Mouse (Mus musculus) urinary bladder, adult 2 months (tissue): Measurements from ENCODE around the gene Slc25a12. TPM values are rescaled to one million over a fixed set of nuclear protein-coding genes. Genes with fewer than 3 reads are reported as not detected.

Experiments used
- DNase-seq: peaks from one replicate; pipeline ENCODE4 v3.0.0; 2022; ENCODE audit warnings: low spot score
- polyA plus RNA-seq: library from polyadenylated mRNA; depleted of rRNA; stranded (reverse); fragments of >200 nt; gene quantifications from 2 replicates; pipeline ENCODE4 v1.2.3, GENCODE M21; 2012

Gene Slc25a12
- polyA plus RNA-seq, 1 experiment: 38.7 TPM

- DNase-seq: no peak
Observed at GRCm38 (mm10) chr2:71350181-71350580, 17.4 kb downstream of the Slc25a12 start.

DNA sequence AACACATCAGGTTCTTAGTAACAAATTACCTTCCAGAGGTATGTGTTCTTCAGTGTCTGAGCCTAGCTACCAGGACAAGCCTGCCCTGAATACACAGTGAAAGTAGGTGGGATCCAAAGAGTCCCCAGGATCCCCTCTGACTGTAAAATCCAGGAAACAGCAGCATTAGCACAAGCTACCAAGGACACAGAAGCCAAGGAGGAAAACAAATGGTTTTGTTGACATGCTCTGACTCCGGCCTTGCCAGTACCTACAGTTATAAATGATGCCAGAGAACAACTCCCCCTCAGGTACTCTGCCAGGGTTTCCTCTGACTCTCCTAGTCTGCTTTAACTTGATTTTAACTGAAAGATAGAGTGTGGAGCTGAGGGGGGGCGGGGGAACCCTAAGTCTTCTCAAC, 18.0 kb downstream of the Slc25a12 start:
- no peak for DNase-seq

- DNase-seq: no peak
Observed at GRCm38 (mm10) chr2:71347732-71348490, 19.6 kb downstream of the Slc25a12 start.

GRCm38 (mm10) chr2:71347160-71347559, 20.4 kb downstream of the Slc25a12 start:
- DNase-seq: no peak

- no peak for DNase-seq
Observed at GRCm38 (mm10) chr2:71343884-71344640, 23.5 kb downstream of the Slc25a12 start.

DNA sequence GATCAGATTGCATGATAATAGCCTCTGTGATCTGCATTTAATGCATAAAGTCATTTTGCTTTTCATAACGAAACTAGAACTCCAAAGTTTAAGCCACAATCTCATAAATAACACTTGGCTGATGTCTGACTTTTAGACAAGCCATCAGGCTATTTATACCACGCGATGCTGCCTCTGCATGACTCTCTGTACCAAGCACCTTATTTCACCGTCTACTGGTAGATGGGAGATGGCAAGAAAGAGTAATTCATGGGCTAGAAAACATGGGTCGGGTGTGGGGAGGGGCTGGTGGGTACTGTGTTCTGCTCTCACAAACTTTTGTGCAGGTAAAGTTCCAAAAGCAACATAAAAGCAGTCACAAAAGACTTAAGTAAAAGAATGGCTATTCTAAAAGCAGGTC, 27.4 kb downstream of the Slc25a12 start:
- DNase-seq: no peak

DNA sequence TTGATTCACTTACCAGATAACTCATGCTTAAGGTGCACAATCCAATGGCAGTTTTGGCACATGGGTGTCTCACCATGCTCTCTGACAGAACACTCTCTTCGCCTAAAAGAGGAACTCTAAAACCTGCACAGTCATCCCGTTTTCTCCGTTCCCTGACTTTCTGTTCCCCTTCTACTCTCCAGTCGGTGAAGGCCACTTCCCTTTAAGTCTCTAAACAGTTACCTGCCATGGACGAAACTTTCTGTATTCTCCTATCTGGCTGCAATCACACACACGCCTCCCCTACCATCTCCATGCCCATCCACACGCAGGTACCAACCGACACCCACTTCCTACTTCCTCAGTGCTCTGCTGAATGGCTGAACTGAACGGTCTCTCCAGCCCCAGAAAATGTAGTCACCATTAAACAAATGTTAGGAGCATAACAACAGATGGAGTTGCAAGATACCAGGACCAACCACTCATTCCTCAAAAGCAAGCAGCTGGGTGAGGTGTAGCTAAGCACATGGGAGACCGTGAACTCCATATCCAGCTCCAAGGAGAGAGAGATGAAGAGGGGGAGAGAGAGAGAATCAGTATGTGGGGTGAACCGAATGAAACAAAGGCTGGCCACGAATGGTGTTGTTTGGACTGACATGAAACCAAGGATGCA, 29.3 kb downstream of the Slc25a12 start:
- DNase-seq: no peak

DNA sequence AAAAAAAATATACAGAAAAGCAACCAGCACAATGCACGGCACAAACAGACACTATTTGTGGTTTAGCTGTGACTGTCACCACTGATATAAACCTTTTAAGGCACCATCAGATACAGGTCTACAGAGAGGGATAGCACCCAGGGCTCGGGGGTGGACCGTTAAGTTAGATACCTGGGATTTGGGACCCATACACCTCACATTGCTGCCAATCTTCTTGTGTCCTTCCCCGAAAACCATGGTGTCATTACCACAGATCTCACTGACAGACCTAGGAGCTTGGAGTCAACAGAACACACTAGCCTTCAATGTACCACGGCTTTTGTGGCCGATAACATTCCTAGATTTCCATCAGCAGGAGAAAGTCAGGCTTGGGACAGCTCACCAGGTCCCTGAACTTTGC, 30.9 kb downstream of the Slc25a12 start:
- DNase-seq: no peak

GRCm38 (mm10) chr2:71336209-71336608, 31.3 kb downstream of the Slc25a12 start:
- DNase-seq: no peak

- no peak for DNase-seq
Observed at GRCm38 (mm10) chr2:71333986-71334822, 33.3 kb downstream of the Slc25a12 start.

GRCm38 (mm10) chr2:71329761-71330160, 37.8 kb downstream of the Slc25a12 start:
- DNase-seq: no peak

DNA sequence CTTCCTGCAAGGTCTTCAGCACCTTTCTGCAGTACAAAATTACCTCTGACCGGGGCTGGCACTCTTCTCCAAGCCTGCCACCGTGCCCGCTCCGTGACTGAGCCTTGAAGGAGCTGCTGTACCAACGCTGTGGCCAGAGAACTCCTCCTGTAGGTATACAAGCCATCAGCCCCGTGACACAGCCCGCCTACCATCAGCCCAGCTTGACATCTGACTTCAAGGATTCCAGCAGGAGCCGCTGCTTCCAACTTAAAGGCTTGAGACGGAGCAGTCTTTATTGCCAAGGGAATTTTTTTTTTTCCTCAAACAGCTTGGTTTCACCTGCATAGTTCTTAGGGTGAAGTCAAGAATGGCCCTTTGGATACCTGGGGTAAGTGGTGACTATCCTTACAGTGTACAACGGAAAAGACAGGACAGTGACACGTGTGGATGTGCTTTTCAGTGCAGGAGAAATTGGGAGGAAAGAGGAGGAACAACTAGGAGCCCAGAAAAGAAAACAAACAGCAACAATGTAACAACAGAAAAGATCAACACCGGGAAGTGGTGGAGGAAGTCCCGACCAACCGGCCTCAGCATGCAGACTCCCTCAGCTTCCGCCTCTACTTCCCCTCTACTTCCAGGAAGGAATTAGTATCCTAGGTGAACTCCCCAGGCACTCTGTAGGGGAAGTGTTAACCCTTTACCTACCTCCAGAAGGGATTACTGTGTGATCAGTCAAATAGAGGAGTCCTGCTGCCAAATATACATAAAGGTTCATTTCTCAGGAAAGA, 39.0 kb downstream of the Slc25a12 start:
- no peak for DNase-seq

DNA sequence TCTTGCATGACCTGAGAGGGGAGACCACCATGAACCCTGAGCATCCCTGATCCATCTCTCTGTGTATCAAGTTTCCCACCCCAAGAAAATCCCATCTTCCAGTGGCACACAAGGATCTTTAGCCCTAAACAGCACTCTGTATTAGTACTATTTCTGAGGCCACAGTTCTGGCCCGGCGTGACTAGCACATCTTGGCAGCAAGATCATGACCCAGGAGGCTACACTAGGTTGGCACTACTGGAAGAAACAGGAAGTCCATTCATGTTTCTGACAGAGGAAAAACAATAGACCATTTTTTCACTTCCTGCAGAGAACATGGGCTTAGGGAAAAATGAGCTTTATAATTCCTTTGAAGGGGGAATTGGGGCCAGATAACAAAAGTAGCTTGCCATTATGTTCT, 39.8 kb downstream of the Slc25a12 start:
- no peak for DNase-seq

DNA sequence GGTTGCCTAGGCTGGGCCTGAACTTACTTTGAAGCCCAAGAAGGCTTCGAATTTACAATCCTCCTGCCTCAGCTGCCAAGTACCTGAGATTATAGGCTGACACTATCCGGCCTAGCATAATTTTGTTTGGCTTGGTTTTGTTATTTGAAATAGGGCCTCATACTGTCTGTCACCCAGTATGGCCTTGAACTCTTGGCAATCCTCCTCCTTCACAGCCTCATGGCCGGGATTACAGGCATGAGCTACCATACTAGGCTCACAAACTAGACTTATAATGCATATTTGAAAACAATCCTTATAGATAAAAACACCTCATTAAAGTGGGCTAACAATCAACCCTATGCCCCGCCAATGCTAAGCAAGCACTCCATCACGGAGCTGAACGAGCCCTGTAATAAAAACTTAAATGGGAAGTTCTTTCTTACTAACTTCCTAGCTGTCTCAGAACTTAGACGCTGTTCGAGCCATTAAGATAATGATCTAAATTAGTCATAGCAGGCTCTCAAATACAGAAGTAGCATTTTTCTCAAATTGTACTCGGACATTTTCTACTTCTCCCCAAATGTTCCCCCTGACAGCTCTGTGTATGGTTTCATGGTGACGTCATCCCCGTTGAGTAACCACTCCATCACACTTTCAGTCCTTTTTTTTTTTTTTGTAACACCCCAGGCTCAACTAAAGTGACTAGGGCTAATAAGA, 40.6 kb downstream of the Slc25a12 start:
- DNase-seq: no peak

DNA sequence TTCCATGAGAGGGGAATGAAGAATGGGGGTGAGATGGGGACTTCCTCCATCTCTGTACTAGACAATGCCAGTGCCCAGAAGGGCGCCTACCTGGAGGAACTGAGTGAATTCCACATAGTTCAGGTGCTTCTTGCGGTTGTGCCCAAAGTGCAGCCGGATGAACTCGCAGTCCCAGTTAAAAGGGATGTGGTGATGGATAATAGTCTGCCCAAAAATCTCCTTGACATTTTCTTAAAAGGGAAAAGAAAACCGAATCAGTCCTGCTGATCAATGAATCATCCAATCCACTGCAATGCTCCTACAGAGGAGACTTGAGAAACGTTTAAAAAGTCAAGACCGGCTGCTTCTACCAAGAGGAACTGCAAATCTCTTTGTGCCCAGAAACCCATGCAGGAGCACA, 43.7 kb downstream of the Slc25a12 start:
- no peak for DNase-seq

DNA sequence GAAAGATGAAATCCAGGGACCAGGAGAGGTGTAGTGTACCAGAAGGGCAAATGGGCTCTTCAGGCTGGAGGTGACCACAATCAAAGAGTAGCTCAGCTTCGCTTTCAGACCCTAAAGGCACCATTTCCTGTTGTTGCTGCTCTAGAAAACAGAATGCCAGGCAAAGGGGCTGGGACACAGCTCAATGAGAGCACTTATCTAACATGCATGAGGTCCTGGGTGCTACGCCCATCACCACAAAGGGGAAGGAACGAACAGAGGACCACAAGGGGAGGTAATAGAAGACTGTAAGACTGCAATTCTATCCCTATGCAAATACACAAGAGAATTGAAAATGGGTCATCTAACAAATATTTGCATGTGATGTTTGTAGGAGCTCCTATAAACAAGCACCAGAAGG, 46.1 kb downstream of the Slc25a12 start:
- DNase-seq: no peak

GRCm38 (mm10) chr2:71316116-71316789, 51.3 kb downstream of the Slc25a12 start:
- no peak for DNase-seq

DNA sequence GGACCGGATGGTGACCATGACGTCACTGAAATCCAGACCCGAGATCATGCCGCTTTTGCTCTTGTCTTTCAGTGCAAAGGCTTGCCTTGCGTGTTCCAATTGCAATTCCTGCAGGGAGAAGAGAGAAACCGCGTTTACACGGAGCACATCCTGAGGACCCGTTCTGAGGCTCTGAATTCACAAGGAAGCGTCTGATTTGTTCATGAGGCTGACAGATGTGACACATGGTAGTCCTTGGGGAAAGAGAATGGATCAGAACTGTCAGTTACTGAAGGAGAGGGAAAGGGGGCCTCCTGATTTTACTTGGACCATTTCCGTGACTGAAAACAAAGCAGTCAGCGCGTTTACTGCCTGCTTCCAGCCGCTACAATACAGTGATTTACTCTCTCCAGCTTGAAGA, 52.5 kb downstream of the Slc25a12 start:
- no peak for DNase-seq

GRCm38 (mm10) chr2:71314080-71314479, 53.5 kb downstream of the Slc25a12 start:
- DNase-seq: no peak

GRCm38 (mm10) chr2:71312067-71312466, 55.5 kb downstream of the Slc25a12 start:
- no peak for DNase-seq
